Mouse (Mus musculus): ENCODE data around the gene Nup54.
A peak's percentile ranks its signal among the peaks of the same experiment; 100 is the strongest.

Nup54 gene

DNA sequence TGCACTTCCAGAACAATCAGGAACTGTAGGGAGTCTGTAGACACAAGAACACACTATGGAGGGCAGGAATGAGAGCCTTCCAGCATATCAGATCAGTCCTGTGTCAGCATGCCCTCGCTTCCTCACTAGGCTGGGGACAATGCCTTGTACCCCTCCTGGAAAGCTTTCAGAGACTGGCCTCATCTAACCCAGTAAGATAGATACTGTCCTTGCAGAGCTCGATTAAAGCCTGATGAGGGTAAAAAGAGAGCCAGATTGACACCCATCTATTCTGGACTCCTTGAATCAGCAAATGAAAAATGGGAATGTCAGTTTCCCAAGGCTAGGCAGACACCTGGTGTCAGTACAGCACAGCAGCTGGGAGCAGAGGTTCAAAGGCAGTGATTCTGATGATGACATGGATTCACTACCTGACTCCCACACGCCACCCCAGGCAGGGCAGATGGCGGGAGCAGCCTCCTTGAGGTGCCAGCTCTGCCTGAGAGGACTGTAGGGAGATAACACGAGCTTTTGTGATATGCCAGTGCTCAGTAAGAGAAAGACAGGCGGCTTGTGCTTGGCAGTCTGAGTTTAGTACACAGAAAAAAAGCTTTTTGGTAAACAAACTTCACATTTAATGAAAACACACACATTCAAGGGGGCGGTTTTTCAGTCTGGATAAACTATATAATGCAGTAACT is 23.4 kb downstream of the Nup54 start:
- DNase-seq, result no peak

DNA sequence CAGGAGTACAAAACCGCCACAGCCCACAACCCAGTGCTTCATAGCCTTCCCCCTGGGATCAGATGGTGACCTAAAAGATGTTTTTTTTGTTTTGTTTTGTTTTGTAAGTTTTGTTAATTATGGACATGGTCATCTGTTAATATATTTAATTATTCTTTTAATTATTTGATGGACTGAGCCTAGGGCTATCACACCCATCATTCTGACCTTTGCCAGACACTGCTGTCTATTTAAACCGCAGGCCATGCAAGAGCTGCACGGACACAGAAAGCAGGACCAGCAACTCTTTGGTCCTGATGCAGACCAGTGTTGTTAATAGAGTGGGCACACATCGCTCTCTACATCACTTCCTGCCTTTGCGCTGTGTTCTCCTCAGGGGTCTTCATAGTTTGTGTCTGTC is 24.5 kb downstream of the Nup54 start:
- DNase-seq, result no peak

DNA sequence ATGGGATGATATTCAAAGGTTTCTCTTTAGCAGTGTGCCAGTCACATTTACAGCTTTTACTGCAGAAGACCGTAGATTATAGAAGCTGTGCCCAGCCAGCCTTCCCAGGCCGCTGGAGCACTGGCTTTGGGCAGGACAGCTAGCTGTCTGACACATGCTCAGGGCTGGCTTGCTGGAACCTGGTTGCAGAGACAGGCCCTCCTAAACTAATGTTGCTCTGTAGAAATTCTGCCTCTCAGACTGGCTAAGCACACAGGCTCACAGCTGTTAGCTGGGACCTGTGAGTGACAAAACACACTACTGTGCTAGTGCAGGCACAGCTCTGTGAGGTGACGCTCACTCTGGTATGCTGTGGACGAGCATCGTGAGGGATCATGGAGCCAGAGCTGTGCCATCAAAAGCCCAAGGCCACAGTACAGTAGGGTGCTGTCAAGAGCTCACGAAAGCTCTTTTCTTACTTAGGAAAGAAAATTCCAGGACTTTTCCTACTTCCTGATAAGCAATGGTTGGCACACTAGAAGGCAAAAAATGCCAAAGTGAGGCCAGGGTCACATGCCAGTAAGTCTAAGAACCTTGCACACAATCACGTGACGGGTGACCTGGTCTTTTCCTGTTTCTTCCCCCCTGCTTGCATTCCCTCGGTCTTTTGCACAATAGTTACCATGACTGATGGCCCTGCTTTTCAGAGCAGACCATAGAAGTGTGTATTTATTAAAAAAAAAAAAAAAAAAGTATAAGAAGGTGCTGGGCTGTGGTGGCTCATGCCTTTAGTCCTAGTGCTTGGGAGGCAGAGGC is 25.5 kb downstream of the Nup54 start:
- DNase-seq, result peak; percentile 34 to 52

DNA sequence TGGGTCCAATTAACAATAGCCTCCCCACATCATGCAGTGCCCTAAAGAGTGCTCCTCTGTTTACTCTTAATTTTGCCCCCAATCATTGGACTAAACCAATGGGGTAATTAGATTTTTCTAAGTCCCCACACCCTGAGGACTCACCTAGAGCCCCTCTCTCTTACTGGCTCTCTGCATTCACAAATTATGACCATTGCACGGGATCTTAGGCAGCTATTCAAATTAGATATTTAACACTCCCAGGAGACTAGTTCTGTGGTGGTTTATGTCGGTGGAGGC is 30.7 kb downstream of the Nup54 start:
- DNase-seq, result no peak

DNA sequence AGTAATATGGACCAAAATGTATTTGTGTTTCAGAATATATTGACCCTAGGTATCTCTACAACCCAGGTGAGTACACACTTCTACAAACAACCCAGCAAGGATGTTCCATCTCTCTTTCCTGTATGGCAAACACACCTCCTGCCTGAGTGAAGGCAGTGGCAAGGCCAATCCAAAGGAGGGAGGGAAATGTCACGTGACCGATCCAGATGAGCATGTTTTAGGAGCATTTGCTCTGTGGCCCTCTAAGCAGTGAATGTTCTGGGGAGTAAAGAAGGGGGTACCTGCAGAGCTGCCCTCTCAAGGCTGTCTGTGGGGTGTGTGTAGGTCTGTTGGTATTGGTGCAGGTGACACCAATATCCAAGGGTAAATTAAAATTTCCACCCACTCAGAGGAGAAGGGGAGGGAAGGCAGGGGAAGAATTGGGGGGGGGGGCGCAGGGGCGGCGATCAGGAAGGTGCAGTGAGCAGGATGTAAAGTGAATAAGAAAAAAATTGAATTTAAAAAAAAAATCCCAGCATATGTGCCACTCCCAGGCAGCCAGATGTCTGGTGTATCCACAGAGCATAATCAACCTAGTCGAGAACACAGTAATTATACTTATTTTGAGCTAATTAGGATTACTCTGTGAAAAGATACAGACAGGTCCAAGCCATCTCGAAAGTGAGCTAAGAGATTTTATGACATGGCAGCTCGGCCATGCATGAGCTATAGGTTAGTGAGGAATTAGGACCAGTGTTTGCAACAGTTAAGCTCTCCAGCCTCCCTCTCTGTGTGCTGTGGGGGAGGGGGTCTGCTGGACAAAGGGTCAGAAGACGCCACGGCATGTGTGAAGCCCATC is 31.2 kb downstream of the Nup54 start:
- DNase-seq, result no peak

DNA sequence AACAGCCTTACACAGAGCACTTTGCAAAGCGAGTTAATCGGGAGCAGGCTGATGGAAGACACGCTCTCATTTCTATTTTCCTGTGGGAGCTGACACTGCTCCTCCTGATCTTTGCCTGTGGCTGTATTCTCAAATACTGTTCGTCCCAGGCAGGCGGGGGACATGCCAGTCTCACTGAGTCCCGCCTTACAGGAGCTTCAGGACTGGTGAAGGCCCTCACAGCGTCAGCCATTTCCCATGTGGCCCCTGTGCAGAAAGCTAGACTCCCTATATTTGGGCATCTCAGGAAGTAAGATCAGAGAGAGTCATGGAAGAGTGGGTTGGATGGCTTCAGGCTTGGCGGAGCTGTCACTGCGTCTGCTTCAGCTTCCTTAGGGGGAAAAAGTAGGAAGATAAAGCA is 32.2 kb downstream of the Nup54 start:
- no peak for DNase-seq

DNA sequence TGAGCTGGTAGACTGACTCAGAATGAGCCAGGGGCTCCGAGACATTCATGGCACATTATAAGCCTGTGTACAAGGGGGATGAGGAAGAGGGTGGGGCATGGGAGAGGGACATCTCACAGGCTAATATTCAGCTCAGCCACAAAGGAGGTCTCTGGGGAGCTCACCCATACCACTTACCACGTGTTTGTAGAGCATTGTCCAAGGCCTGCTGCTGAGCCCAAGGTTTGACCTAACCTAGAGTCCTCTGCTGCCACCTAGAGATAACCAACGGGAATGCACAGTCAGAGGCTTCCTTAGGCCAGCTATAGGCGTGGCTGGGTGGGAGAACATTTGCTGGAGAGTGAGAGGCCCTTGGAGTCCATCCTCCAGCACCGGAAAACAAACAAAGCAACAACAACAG is 36.9 kb downstream of the Nup54 start:
- DNase-seq, result peak; percentile 82 to 92

DNA sequence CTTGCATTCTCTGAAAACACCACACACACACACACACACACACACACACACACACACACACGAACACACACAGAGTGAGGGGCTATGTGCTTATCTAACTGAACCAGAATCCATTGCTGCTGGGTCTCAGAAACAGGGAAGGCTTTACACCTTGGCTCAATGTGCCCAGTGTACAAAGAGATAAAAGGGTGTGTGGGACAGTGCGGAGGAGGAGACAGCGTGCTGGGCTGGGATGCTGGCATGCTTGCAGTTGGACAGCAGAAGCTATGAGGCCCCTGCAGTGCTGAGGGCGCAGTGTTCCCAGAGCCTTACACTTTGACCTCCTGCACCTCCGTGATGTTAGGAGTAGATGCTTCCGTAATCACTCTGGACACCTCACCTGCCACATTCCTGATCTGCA is 38.5 kb downstream of the Nup54 start:
- no peak for DNase-seq

DNA sequence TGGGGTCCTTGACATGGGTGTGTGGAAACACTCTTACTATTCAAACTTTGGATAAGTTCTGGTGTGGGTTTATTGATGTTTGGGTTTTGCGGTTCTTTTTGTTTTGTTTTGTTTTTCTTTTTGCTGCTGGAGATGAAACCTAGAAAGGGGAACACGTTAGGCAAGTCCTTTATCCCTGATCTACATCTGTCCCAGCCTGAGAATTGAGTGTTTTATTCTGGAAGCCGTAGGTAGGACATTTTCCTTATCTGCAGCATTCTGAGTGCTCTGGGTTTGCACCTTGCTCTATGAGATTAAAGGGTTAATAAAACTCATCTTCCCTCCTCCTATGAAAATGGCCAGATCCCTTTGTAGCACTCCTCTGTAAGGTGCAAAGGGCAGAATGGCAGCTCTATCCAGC is 39.3 kb downstream of the Nup54 start:
- DNase-seq, result no peak

DNA sequence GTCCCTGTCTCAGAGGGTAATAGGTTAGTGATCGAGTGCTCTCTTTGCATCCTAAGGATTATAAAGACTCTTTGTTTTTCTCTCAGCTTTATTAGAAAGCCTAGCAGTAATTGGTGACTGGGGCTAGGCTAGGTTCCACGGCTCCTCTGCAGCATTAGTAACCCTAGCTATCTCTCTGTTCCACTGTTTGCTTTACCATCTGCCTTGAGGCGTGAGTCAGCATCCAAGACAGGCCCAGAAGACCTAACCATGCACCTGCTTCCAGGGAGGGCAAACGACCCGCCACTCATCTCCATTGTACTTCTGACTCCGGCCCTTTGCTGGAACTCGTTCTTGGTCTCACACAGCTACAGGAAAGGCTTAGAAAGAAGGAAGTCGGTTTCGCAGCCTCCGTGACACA is 41.2 kb downstream of the Nup54 start:
- no peak for DNase-seq

DNA sequence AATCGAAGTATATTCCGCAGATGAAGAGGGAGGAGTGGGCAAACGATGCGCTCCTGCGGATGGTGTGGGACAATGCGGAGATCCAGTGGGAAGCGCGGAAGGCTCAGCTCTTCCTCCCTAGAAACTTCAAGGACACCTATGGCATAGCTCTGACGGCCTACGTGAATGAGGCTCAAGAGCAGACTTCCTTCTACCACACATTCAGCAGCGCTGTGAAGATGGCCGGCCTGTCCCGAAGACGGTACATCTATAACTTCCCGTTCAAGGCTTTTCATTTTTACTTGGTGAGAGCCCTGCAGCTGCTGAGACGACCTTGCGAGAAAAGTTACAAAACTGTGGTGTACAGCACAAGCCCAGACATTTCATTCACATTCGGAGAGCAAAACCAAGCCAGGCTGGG is 42.5 kb downstream of the Nup54 start:
- DNase-seq, result no peak

DNA sequence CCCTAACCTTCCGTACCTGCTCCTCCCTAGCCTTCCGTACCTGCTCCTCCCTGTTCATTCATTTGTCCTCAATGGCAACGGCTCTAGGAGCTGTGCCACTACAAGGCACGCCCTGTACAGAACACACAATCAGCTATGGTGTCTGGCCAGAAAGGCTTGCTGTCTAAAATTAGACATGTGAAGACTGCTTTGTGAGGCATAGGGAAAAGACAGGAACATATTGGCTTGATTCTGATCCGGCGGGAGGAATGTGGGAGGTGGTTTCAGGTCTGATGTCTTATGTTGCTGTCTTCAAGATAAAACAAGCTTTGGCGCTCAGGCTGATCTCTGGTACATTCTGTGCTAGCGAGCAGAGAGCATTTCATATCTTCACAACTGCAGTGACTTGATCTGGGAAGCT is 44.4 kb downstream of the Nup54 start:
- DNase-seq, result no peak

DNA sequence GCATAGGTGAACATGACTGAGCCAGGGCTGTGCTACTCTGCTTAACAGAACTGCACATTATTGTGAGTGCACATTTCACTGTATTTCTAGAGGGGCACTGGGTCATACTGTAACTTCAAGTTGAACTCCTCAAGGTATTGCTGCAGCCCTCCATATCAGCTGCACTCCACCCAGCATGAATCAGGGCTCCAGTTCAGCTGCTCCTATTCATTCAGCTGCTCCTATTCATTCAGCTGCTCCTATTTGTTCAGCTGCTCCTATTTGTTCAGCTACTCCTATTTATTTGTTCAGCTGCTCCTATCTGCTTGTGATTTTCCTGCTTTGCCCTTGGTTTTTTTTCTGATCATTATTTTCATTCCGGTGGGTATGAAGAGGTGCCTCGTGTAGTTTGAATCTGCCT is 45.0 kb downstream of the Nup54 start:
- no peak for DNase-seq

DNA sequence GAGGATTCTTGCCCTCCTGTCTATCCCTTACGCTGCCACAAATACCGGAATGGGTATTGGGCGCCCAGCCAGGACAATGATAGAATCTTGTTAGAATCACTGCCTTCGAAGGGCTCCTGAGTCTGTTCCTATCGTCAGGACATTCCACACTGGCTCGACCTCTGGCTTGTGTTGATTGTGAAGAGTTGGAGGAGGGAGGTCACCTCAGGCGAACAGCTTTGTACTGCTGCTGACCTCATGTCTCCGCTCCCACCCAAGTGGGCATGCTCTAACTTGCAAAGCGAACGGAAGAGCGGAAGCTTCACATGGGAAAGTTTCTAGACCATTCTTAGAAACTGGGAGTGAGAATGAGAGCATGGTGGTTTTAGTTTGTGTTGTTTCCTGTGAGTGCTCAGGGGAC is 47.6 kb downstream of the Nup54 start:
- DNase-seq, result peak; percentile 77 to 85

DNA sequence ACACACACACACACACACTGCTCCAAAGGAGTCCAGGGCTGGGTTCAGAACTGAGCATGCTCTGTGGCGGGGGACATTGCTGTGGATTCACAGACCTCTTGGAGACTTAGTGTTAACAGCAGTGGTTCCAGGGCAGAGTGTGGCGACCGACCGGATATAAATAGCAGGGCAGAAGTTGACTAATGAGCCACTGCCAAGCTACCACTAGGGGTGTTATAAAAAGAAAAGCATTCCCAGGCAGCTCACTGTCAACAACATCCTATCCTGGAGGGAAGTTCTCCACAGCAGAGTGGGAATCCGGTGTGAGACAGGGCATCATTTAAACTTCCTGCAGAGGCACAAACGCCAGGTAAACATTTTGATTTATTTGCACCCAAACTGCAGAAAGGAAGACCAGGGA is 48.4 kb downstream of the Nup54 start:
- peak; percentile 48 to 71 for DNase-seq

DNA sequence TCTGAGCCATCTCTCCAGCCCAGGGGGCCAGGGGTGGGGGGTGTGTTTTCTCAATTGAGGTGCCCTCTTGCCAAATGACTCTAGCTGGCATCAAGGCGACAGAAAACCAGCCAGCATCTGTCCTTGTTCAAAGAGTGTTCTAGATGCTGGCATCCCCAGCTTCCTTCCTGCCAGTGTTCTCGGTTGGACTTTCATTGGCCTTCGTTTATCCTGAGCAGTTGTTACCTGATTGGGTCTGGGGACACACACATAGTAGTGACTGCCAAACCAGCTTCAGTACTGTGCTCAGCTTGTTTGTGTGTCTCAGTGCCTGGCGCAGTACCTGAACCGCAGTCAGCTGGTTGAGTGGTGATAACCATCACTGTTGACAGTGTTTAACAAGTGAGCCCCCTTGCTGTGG is 48.9 kb downstream of the Nup54 start:
- DNase-seq, result peak in 1 of 2 experiments; percentile 46

DNA sequence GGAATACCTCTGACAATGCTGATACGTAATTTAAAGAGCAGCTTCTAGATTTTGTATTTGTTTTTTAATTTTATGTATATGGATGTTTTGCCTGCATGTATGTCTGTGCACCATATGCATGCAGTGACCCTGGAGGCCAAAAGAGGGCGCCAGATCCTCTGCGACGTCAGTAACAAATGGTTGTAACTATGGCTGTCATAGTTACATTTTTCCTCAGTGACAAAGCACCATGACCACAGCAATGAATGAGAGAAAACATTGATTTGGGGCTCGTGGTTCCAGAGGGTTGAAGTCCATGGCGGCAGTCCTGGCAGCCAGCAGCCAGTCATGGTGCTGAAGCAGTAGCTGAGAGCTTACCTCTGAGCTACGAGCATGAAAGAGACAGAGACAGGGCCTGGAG is 50.2 kb downstream of the Nup54 start:
- DNase-seq, result peak in 1 of 2 experiments; percentile 42

DNA sequence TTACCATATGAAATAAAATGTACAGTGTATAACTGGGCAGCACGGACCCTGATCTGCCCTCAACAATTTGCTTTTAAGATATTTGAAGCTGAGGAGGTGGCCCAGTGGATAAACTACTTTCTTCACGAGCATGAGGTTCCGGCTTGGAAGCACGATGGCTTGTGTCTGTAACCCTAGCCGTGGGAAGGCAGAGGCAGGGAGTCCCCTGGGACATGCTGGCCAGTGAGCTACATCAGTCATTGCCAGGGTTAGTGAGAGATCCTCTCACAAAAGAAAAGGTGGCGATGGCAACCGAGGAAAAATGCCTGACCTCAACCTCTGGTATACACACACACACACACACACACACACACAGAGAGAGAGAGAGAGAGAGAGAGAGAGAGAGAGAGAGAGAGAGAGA is 51.3 kb downstream of the Nup54 start:
- no peak for DNase-seq

DNA sequence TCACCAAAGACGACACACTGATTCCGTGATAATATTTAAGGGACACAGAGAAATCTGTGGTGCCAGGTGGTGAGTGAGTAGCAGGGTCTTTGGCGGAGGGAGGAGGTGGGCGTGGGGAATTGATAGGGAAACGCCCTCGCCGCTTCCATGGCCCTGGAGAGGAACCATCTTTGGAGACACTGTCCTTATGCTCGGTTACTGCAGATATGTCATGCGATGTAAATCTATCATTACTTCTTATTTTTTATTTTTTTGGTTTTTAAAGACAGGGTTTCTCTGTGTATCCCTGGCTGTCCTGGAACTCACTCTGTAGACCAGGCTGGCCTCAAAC is 52.7 kb downstream of the Nup54 start:
- no peak for DNase-seq

DNA sequence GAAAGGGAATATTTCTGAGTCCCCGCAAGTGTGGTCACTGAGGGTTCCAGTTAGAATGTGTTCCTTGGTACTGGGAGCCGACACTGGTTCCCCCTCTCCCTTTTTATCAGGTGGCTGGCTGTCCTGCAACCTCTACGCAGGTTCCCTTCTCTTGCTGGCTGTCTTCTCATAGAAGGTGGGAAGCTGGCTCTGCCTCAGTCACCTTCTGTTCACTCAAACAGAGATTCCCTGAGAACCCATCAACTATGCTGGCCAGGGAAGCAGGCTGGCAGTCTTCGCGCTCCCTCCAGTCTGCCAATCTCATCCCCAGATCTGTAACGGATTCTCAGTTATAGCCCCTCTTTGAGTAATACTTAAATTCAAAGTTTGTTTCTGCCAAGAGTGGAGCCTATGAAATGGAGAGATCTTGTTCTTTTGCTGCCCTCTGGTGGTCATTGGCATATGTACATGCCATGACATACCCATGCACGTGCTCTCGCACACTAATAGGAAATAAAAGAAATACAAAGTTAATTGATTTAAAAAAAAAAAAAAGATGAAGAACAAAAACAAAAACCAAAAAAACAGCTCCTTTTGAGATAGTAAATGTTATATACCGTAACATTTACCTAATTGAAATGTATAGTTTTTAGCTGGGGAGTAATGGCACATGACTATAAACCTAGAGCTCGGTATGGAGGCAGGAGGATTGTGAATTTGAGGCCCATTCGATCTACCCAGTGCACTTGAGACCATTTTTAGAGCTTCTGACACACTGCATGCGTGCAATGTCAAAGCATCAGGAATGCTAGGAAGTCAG is 53.3 kb downstream of the Nup54 start:
- DNase-seq, result peak; percentile 72 to 93

DNA sequence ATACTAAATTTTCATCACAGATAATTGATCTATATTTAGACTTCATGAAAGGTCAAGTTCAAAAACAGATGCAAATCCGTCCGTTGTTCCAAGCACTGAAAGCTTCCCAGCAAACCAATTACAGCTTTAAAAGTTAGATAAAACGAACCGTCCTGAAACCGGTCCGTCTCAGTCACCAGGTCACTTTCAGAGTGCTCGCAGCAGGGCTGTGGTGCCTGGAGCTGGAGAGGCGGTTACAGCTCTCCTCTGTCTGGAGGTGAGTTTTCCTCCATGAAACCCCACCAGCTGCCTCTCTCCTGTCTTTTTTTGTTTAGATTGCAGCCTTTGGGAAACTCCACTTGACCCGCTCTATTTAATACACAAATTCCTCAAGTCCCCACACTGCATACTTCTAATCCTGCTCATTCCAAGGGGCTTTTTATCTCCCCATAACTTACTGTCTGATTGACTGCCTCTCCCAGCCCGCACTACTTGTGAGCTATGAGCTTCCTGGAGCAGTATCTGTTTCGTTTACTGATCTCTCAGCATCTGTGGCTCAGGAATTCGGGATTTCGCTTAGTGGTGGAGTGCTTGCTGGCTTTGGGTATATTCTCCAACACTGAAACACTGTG is 58.1 kb downstream of the Nup54 start:
- DNase-seq, result no peak

DNA sequence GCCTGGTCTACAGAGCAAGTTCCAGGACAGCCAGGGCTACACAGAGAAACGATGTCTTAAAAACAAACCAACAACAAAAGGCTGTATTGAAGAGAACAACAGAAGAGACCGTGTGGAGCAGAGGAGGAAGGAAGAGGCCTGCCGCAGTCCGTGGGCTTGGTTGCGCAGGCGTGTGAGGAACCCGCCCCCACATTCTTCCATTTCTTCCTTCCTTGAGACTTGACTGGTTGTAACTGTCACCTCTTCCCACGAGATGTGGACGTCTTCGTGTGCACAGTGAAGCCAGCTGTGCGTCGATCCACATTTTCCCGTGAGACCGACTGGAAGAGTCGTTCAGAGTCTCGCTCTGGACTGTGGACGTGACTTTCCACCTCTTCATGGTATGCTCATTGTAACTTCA is 59.7 kb downstream of the Nup54 start:
- DNase-seq, result peak; percentile 43 to 66

DNA sequence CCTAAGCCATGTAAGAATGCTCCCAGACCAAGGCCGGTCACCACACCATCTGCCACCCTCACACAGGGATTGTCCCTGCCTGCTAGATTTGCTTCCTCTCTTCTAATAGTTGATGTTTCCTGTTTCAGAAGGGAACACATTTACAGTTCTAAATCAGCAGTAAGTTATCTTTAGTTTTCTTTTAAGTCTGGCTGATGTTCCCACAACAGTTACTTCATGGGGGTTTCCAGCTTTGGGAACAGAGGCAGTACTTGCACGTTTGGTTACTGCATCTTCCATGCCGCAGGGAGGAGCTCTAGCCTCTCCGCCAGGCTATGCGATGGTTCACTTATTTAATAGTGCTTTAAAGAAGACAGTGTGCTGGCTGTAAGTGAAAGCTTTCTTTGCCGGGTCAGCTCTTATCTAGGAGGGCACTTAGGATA is 60.3 kb downstream of the Nup54 start:
- DNase-seq, result peak; percentile 66 to 79
